Mouse (Mus musculus): ENCODE measurements at regions not wholly inside any gene's neighbourhood (a gene's known extent, or its start where the extent isn't known, plus 50 kb on each side); places are given as distances from the start of the nearest gene placed in this dataset.

- DNase-seq = peak in 1 of 2 experiments; percentile 33
These were observed 112.3 kb upstream of the Tsc22d1 start for GRCm38 (mm10) chr14:76302322-76302991.

- no peak for DNase-seq
These were observed 107.2 kb upstream of the Tsc22d1 start for GRCm38 (mm10) chr14:76307603-76308002.

GRCm38 (mm10) chr14:76308188-76308812, 106.5 kb upstream of the Tsc22d1 start:
- DNase-seq = no peak

- no peak for DNase-seq
These were observed 105.2 kb upstream of the Tsc22d1 start for GRCm38 (mm10) chr14:76309606-76310005.

- DNase-seq = peak; percentile 58 to 69
These were observed 104.5 kb upstream of the Tsc22d1 start for GRCm38 (mm10) chr14:76310278-76310677.

GRCm38 (mm10) chr14:76313424-76314190, 101.2 kb upstream of the Tsc22d1 start:
- DNase-seq = no peak

GRCm38 (mm10) chr14:76318438-76318837, 96.3 kb upstream of the Tsc22d1 start:
- peak in 1 of 2 experiments; percentile 18 for DNase-seq

- no peak for DNase-seq
These were observed 90.5 kb upstream of the Tsc22d1 start for GRCm38 (mm10) chr14:76324246-76324645.

- DNase-seq = peak; percentile 10 to 35
These were observed 84.8 kb upstream of the Tsc22d1 start for GRCm38 (mm10) chr14:76329983-76330382.

GRCm38 (mm10) chr14:76331497-76332335, 83.0 kb upstream of the Tsc22d1 start:
- no peak for DNase-seq

GRCm38 (mm10) chr14:76332336-76332703, 82.4 kb upstream of the Tsc22d1 start:
- DNase-seq = no peak

- no peak for DNase-seq
These were observed 74.0 kb upstream of the Tsc22d1 start for GRCm38 (mm10) chr14:76340789-76341188.

GRCm38 (mm10) chr14:76341226-76341625, 73.5 kb upstream of the Tsc22d1 start:
- no peak for DNase-seq

GRCm38 (mm10) chr14:76351856-76352255, 62.9 kb upstream of the Tsc22d1 start:
- DNase-seq = no peak

GRCm38 (mm10) chr14:76356161-76356560, 58.6 kb upstream of the Tsc22d1 start:
- DNase-seq = no peak

GRCm38 (mm10) chr14:76359837-76360410, 54.8 kb upstream of the Tsc22d1 start:
- no peak for DNase-seq

GRCm38 (mm10) chr14:76364034-76364433, 50.7 kb upstream of the Tsc22d1 start:
- DNase-seq = no peak

Measured in lung, adult 18-20 months (tissue).